Mouse (Mus musculus): ENCODE measurements around the gene Abhd16a. TPM values are rescaled to one million over a fixed set of nuclear protein-coding genes. Genes with fewer than 3 reads are reported as not detected.

Gene Abhd16a
- 39.8 and 40.7 TPM in 2 replicates for polyA plus RNA-seq (2012; ENCODE audit: insufficient read depth, insufficient read length, missing spikeins)

- Histone ChIP-seq H3K27ac (ENCODE audit: insufficient read depth, low read depth, low read length) (peak within 1 kb of the TSS; percentile 94), H3K4me1 (ENCODE audit: control insufficient read depth, insufficient read depth, low read length) (no peaks in the 10 kb centered on the region), H3K4me3 (ENCODE audit: insufficient read depth, low read length) (peak within 1 kb of the TSS; percentile 94)
- TF ChIP-seq POLR2A (IDR thresholded peaks at IDR 0.05; ENCODE audit: borderline replicate concordance, low read depth, low read length) (no peak), CTCF (IDR thresholded peaks at IDR 0.05; ENCODE audit: low read depth, low read length) (no peak)
These were observed at the start of gene Abhd16a for GRCm38 (mm10) chr17:35088825-35089644. Gene Abhd16a, plus strand, starts transcription at chr17:35089263.

GRCm38 (mm10) chr17:35043794-35044193, 45.3 kb upstream of the Abhd16a start:
- TF ChIP-seq POLR2A (IDR thresholded peaks at IDR 0.05; ENCODE audit: borderline replicate concordance, low read depth, low read length) (no peak), CTCF (IDR thresholded peaks at IDR 0.05; ENCODE audit: low read depth, low read length) (no peak)
- Histone ChIP-seq H3K4me3 (ENCODE audit: insufficient read depth, low read length) (no peak overlapping the region), H3K4me1 (ENCODE audit: control insufficient read depth, insufficient read depth, low read length) (peaks cover 46% of the 10 kb centered on the region), H3K27ac (ENCODE audit: insufficient read depth, low read depth, low read length) (no peak overlapping the region)

- TF ChIP-seq CTCF (IDR thresholded peaks at IDR 0.05; ENCODE audit: low read depth, low read length) (no peak), POLR2A (IDR thresholded peaks at IDR 0.05; ENCODE audit: borderline replicate concordance, low read depth, low read length) (no peak)
- peak overlapping the region; percentile 85 for H3K27ac ChIP-seq (ENCODE audit: insufficient read depth, low read depth, low read length)
- H3K4me1 ChIP-seq (ENCODE audit: control insufficient read depth, insufficient read depth, low read length): peaks cover 50% of the 10 kb centered on the region
- H3K4me3 ChIP-seq (ENCODE audit: insufficient read depth, low read length): peak overlapping the region; percentile 65
These were observed 43.9 kb upstream of the Abhd16a start for GRCm38 (mm10) chr17:35044904-35045806.

- Histone ChIP-seq H3K4me1 (ENCODE audit: control insufficient read depth, insufficient read depth, low read length) (peaks cover 50% of the 10 kb centered on the region), H3K4me3 (ENCODE audit: insufficient read depth, low read length) (peak overlapping the region; percentile 65), H3K27ac (ENCODE audit: insufficient read depth, low read depth, low read length) (peak overlapping the region; percentile 85)
- TF ChIP-seq CTCF (IDR thresholded peaks at IDR 0.05; ENCODE audit: low read depth, low read length) (no peak), POLR2A (IDR thresholded peaks at IDR 0.05; ENCODE audit: borderline replicate concordance, low read depth, low read length) (no peak)
These were observed 43.0 kb upstream of the Abhd16a start for GRCm38 (mm10) chr17:35045807-35046680.

GRCm38 (mm10) chr17:35046681-35047455, 42.2 kb upstream of the Abhd16a start, which contains the start of gene Msh5:
Gene Msh5, minus strand, starts transcription at chr17:35046745.
- H3K4me1 ChIP-seq (ENCODE audit: control insufficient read depth, insufficient read depth, low read length): peaks cover 48% of the 10 kb centered on the region
- peak within 1 kb of the TSS; percentile 98 for H3K27ac ChIP-seq (ENCODE audit: insufficient read depth, low read depth, low read length)
- TF ChIP-seq CTCF (IDR thresholded peaks at IDR 0.05; ENCODE audit: low read depth, low read length) (no peak), POLR2A (IDR thresholded peaks at IDR 0.05; ENCODE audit: borderline replicate concordance, low read depth, low read length) (no peak)
- H3K4me3 ChIP-seq (ENCODE audit: insufficient read depth, low read length): peak within 1 kb of the TSS; percentile 65

- H3K4me3 ChIP-seq (ENCODE audit: insufficient read depth, low read length): peak overlapping the region; percentile 40
These were observed 41.4 kb upstream of the Abhd16a start for GRCm38 (mm10) chr17:35047688-35048087.

GRCm38 (mm10) chr17:35048149-35048931, 40.7 kb upstream of the Abhd16a start:
- Histone ChIP-seq H3K4me3 (ENCODE audit: insufficient read depth, low read length) (peak overlapping the region; percentile 86), H3K4me1 (ENCODE audit: control insufficient read depth, insufficient read depth, low read length) (peaks cover 50% of the 10 kb centered on the region)
- TF ChIP-seq CTCF (IDR thresholded peaks at IDR 0.05; ENCODE audit: low read depth, low read length) (no peak), POLR2A (IDR thresholded peaks at IDR 0.05; ENCODE audit: borderline replicate concordance, low read depth, low read length) (0 out of 2 replicates have a peak, but pooled peaks have one; percentile 19)

More at GRCm38 (mm10) chr17:35047688-35048087, 41.4 kb upstream of the Abhd16a start:
- Histone ChIP-seq H3K27ac (ENCODE audit: insufficient read depth, low read depth, low read length) (peak overlapping the region; percentile 98), H3K4me1 (ENCODE audit: control insufficient read depth, insufficient read depth, low read length) (peaks cover 50% of the 10 kb centered on the region)
- no peak for TF ChIP-seq POLR2A (IDR thresholded peaks at IDR 0.05; ENCODE audit: borderline replicate concordance, low read depth, low read length)
- TF ChIP-seq CTCF (IDR thresholded peaks at IDR 0.05; ENCODE audit: low read depth, low read length): no peak

More at GRCm38 (mm10) chr17:35048149-35048931, 40.7 kb upstream of the Abhd16a start:
- peak overlapping the region; percentile 99 for H3K27ac ChIP-seq (ENCODE audit: insufficient read depth, low read depth, low read length)
